Mouse (Mus musculus) brain, embryonic 14.5 days (tissue): ENCODE measurements around the gene Hspa12a.

Experiments
- CTCF ChIP-seq: fragments of 200-500 bp; IDR thresholded peaks from 2 replicates; pipeline ENCODE4 v1.5.1; 2012; ENCODE audit warnings: inconsistent platforms, mild to moderate bottlenecking, moderate library complexity, borderline replicate concordance; ENCODE audit not compliant: insufficient read depth, insufficient read length; ENCODE audit errors: extremely low read depth
- POLR2A ChIP-seq: fragments of 200-500 bp; IDR thresholded peaks from 2 replicates; pipeline ENCODE4 v1.6.1; 2012; ENCODE audit warnings: mild to moderate bottlenecking, inconsistent platforms, borderline replicate concordance; ENCODE audit not compliant: poor library complexity, insufficient read depth, insufficient read length, severe bottlenecking; ENCODE audit errors: extremely low read depth

- TF ChIP-seq POLR2A: no peak
- TF ChIP-seq CTCF: no peak
Measured at GRCm38 (mm10) chr19:58838706-58839105, 104.7 kb downstream of the Hspa12a start.
